Mouse (Mus musculus): ENCODE measurements around the gene Notch2.

DNA sequence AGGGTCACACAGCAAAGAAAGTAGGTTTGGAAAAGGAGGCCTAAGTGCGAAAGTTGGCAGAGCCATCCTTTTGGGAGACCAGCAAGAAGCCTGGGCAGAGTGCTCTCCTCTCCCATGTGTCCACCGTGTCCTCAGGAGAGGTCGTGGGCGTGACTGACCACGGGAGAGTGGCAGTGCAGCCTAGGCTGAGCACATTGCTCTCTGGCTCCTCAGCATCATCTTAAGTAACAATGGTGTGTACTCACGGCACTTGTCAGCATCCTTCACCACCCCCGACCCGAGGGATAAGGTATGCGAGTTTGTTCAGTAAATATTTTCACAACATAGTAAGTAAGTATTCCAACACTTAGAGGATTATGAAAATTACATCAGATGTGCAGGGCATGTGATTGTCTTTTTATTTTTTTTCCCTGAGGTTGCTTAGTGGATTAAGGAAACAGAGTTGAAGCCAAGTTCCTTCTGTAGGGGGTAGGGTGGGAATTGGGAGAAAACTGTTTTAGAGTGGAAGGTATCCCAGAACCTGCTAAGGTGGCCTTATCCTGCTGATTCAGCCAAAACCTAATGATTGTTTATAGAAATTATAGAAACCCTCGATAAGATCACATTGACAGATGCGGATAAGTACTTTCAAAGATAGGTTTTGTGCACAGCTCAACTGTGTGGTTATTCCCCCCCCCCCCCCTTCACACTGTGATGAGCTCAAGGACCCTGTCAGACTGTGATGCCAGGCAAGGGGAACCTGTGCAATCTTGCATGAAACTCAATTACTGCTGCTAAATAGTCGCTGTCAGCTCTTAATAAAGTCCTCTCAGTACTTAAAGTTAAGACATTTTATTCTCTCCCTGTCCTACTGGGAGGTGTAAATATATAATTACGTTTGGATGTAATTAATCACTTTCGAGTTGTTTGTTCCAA, 37.4 kb downstream of the Notch2 start:
- TF ChIP-seq MAX (IDR thresholded peaks at IDR 0.05) (no peak), FOSL1 (IDR thresholded peaks at IDR 0.05; ENCODE audit: insufficient read depth, low read length, poor library complexity, severe bottlenecking) (no peak), CTCF (IDR thresholded peaks at IDR 0.05; ENCODE audit: control insufficient read depth, insufficient read depth, insufficient read length) (no peak)
